Mouse (Mus musculus): Measurements from ENCODE around the gene Scly. TPM values are rescaled to one million over a fixed set of nuclear protein-coding genes. Genes with fewer than 3 reads are reported as not detected.

The Scly gene
- polyA plus RNA-seq, 1 experiment from 2014 or later, result 11.7 TPM

- no peaks in the 10 kb centered on the region for H3K4me1 ChIP-seq (ENCODE audit: control insufficient read depth, insufficient read depth, low read length)
- H3K27me3 ChIP-seq (ENCODE audit: control insufficient read depth, insufficient read depth, low read length), result no peaks in the 10 kb centered on the region
- H3K36me3 ChIP-seq (replicated peaks; ENCODE audit: control insufficient read depth, insufficient read depth, low read depth, low read length), result no peaks in the 10 kb centered on the region
- no peak overlapping the region for H3K4me3 ChIP-seq (ENCODE audit: low read depth, low read length)
- ATAC-seq (replicated peaks; ENCODE audit: insufficient number of reproducible peaks, low FRiP score, low TSS enrichment, low read depth) (no peak), DNase-seq (ENCODE audit: low spot score) (no peak)
- H3K9me3 ChIP-seq (replicated peaks; ENCODE audit: control insufficient read depth, low read length), result no peaks in the 10 kb centered on the region
- H3K9ac ChIP-seq (replicated peaks; ENCODE audit: low read length), result no peak overlapping the region
- H3K27ac ChIP-seq (replicated peaks; ENCODE audit: low read depth, low read length), result no peak overlapping the region
- H3K4me2 ChIP-seq (ENCODE audit: low read depth, low read length), result no peak overlapping the region
- WGBS, result 92% methylated on average over 5 of the region's 5 CpGs
Measured at GRCm38 (mm10) chr1:91259794-91260193, 38.3 kb upstream of the Scly start.

- 93% methylated on average over 7 of the region's 7 CpGs for WGBS
- Histone ChIP-seq H3K4me1 (ENCODE audit: control insufficient read depth, insufficient read depth, low read length) (no peaks in the 10 kb centered on the region), H3K36me3 (replicated peaks; ENCODE audit: control insufficient read depth, insufficient read depth, low read depth, low read length) (no peaks in the 10 kb centered on the region; the same call in 1 of the 2 replicates), H3K4me3 (ENCODE audit: low read depth, low read length) (no peak overlapping the region), H3K9ac (replicated peaks; ENCODE audit: low read length) (no peak overlapping the region), H3K4me2 (ENCODE audit: low read depth, low read length) (no peak overlapping the region), H3K27me3 (ENCODE audit: control insufficient read depth, insufficient read depth, low read length) (no peaks in the 10 kb centered on the region), H3K27ac (replicated peaks; ENCODE audit: low read depth, low read length) (no peak overlapping the region), H3K9me3 (replicated peaks; ENCODE audit: control insufficient read depth, low read length) (no peaks in the 10 kb centered on the region)
- ATAC-seq (replicated peaks; ENCODE audit: insufficient number of reproducible peaks, low FRiP score, low TSS enrichment, low read depth) (no peak), DNase-seq (ENCODE audit: low spot score) (no peak)
Measured at GRCm38 (mm10) chr1:91262508-91262907, 35.6 kb upstream of the Scly start.

DNA sequence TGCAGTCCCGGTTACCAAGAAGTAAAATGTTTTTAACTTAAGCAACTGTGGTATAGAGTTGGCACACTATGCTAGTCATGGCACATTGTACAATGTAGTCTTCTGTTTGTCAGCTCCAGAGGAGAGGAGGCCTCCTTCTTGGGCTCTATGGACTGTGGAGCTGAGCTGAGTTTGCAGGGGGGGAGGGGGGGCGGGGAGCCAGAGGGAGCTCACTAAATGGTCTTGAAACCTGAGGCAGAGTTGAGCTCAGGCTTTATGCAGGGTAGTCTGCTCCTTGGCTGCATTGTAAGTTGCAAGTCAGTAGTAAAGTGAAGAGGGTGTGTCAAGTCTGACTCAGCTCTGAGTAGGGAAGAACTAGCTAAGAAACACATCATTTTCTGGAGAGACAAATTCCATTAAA is 25.9 kb upstream of the Scly start:
- Histone ChIP-seq H3K36me3 (replicated peaks; ENCODE audit: control insufficient read depth, insufficient read depth, low read depth, low read length) (no peaks in the 10 kb centered on the region; the same call in 1 of the 2 replicates), H3K4me2 (ENCODE audit: low read depth, low read length) (no peak overlapping the region), H3K27ac (replicated peaks; ENCODE audit: low read depth, low read length) (no peak overlapping the region), H3K9me3 (replicated peaks; ENCODE audit: control insufficient read depth, low read length) (no peaks in the 10 kb centered on the region), H3K4me1 (ENCODE audit: control insufficient read depth, insufficient read depth, low read length) (no peaks in the 10 kb centered on the region), H3K27me3 (ENCODE audit: control insufficient read depth, insufficient read depth, low read length) (no peaks in the 10 kb centered on the region), H3K9ac (replicated peaks; ENCODE audit: low read length) (no peak overlapping the region), H3K4me3 (ENCODE audit: low read depth, low read length) (no peak overlapping the region)
- ATAC-seq (replicated peaks; ENCODE audit: insufficient number of reproducible peaks, low FRiP score, low TSS enrichment, low read depth) (no peak), DNase-seq (ENCODE audit: low spot score) (no peak)
- 83% methylated on average over 2 of the region's 2 CpGs for WGBS

DNA sequence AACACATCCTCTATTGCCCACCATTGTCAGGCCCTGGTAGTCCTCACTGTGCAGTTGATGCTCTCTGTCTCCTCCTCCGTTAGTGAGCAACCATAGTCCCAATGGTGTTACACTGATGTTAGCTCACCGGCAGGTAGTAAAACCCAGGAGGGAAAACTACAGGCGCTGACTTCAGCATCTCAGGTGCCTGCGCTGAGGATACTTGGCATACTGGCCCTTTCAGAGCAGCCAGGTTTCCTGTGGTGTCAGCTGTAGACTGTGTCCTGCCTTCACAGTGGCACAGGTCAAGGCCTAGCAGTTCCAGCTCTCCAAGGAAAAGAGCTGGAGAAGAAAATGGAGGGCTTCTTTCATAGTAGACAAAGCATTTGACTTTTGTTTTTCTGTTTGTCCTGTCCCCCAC is 21.6 kb upstream of the Scly start:
- H3K4me2 ChIP-seq (ENCODE audit: low read depth, low read length), result no peak overlapping the region
- no peak for ATAC-seq (replicated peaks; ENCODE audit: insufficient number of reproducible peaks, low FRiP score, low TSS enrichment, low read depth)
- no peak overlapping the region for H3K9ac ChIP-seq (replicated peaks; ENCODE audit: low read length)
- H3K9me3 ChIP-seq (replicated peaks; ENCODE audit: control insufficient read depth, low read length), result no peaks in the 10 kb centered on the region
- no peaks in the 10 kb centered on the region for H3K4me1 ChIP-seq (ENCODE audit: control insufficient read depth, insufficient read depth, low read length)
- no peaks in the 10 kb centered on the region; the same call in 1 of the 2 replicates for H3K36me3 ChIP-seq (replicated peaks; ENCODE audit: control insufficient read depth, insufficient read depth, low read depth, low read length)
- WGBS, result 94% methylated on average over 4 of the region's 4 CpGs
- H3K27me3 ChIP-seq (ENCODE audit: control insufficient read depth, insufficient read depth, low read length), result no peaks in the 10 kb centered on the region
- H3K4me3 ChIP-seq (ENCODE audit: low read depth, low read length), result no peak overlapping the region
- no peak overlapping the region for H3K27ac ChIP-seq (replicated peaks; ENCODE audit: low read depth, low read length)
- DNase-seq (ENCODE audit: low spot score), result no peak

DNA sequence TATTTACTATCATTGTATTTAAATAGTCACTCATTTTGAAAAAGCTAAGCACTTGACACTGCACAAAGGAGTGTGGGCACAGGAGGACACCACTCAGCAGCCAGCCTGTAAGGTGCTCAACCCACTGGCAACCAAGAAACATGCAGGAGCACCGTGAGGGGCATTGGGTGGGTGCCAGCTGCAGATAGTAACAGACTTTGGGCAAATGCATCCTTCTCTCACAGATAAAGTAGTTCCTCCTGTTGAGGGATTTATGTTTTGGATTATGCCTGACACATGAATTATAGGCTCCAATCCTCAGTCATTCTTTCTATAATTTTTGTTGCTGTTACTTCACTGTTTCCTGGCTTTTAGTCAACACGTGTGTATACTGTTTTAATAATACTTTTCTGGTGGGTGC is 20.7 kb upstream of the Scly start:
- no peak overlapping the region for H3K4me3 ChIP-seq (ENCODE audit: low read depth, low read length)
- H3K4me2 ChIP-seq (ENCODE audit: low read depth, low read length), result no peak overlapping the region
- no peaks in the 10 kb centered on the region; the same call in 1 of the 2 replicates for H3K36me3 ChIP-seq (replicated peaks; ENCODE audit: control insufficient read depth, insufficient read depth, low read depth, low read length)
- no peaks in the 10 kb centered on the region for H3K27me3 ChIP-seq (ENCODE audit: control insufficient read depth, insufficient read depth, low read length)
- no peak overlapping the region for H3K9ac ChIP-seq (replicated peaks; ENCODE audit: low read length)
- H3K27ac ChIP-seq (replicated peaks; ENCODE audit: low read depth, low read length), result no peak overlapping the region
- DNase-seq (ENCODE audit: low spot score) (no peak), ATAC-seq (replicated peaks; ENCODE audit: insufficient number of reproducible peaks, low FRiP score, low TSS enrichment, low read depth) (no peak)
- no peaks in the 10 kb centered on the region for H3K4me1 ChIP-seq (ENCODE audit: control insufficient read depth, insufficient read depth, low read length)
- no peaks in the 10 kb centered on the region for H3K9me3 ChIP-seq (replicated peaks; ENCODE audit: control insufficient read depth, low read length)
- 89% methylated on average over 2 of the region's 2 CpGs for WGBS

- 95% methylated on average over 3 of the region's 3 CpGs for WGBS
- Histone ChIP-seq H3K4me1 (ENCODE audit: control insufficient read depth, insufficient read depth, low read length) (no peaks in the 10 kb centered on the region), H3K4me2 (ENCODE audit: low read depth, low read length) (no peak overlapping the region), H3K9me3 (replicated peaks; ENCODE audit: control insufficient read depth, low read length) (no peaks in the 10 kb centered on the region), H3K27me3 (ENCODE audit: control insufficient read depth, insufficient read depth, low read length) (no peaks in the 10 kb centered on the region), H3K4me3 (ENCODE audit: low read depth, low read length) (no peak overlapping the region), H3K36me3 (replicated peaks; ENCODE audit: control insufficient read depth, insufficient read depth, low read depth, low read length) (peaks cover 2% of the 10 kb centered on the region; the same call in 1 of the 2 replicates), H3K9ac (replicated peaks; ENCODE audit: low read length) (no peak overlapping the region), H3K27ac (replicated peaks; ENCODE audit: low read depth, low read length) (no peak overlapping the region)
- ATAC-seq (replicated peaks; ENCODE audit: insufficient number of reproducible peaks, low FRiP score, low TSS enrichment, low read depth) (no peak), DNase-seq (ENCODE audit: low spot score) (no peak)
Measured at GRCm38 (mm10) chr1:91278410-91279119, 19.6 kb upstream of the Scly start.

- no peak for DNase-seq (ENCODE audit: low spot score)
- 84% methylated on average over 1 of the region's 1 CpGs for WGBS
- peaks cover 2% of the 10 kb centered on the region; the same call in 1 of the 2 replicates for H3K36me3 ChIP-seq (replicated peaks; ENCODE audit: control insufficient read depth, insufficient read depth, low read depth, low read length)
Measured at GRCm38 (mm10) chr1:91279126-91279525, 19.0 kb upstream of the Scly start.

DNA sequence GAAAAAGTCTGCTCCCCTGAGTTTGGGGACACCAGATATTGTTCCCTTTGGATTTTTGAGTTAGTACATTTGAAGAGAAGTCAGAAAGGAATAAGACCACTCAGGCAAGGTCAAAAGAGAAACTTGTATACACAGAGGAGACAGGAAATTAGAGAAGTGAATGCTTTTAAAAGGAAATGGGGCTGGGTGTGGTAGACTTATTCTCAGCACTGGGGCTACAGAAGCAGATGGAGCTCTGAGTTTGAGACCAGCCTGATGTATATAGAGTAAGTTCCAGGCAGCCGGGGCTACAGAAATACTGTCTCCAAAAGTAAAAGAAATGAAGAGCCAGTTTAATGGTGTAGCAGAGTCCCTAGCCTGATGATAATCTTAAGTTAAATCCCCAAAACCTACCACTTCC is 15.6 kb upstream of the Scly start:
- H3K4me2 ChIP-seq (ENCODE audit: low read depth, low read length), result no peak overlapping the region
- DNase-seq (ENCODE audit: low spot score), result no peak
- H3K9ac ChIP-seq (replicated peaks; ENCODE audit: low read length), result no peak overlapping the region
- H3K9me3 ChIP-seq (replicated peaks; ENCODE audit: control insufficient read depth, low read length), result no peaks in the 10 kb centered on the region
- no peak for ATAC-seq (replicated peaks; ENCODE audit: insufficient number of reproducible peaks, low FRiP score, low TSS enrichment, low read depth)
- no peaks in the 10 kb centered on the region for H3K4me1 ChIP-seq (ENCODE audit: control insufficient read depth, insufficient read depth, low read length)
- H3K4me3 ChIP-seq (ENCODE audit: low read depth, low read length), result no peak overlapping the region
- peaks cover 4% of the 10 kb centered on the region for H3K36me3 ChIP-seq (replicated peaks; ENCODE audit: control insufficient read depth, insufficient read depth, low read depth, low read length)
- no peaks in the 10 kb centered on the region for H3K27me3 ChIP-seq (ENCODE audit: control insufficient read depth, insufficient read depth, low read length)
- WGBS, result 88% methylated on average over 1 of the region's 1 CpGs
- H3K27ac ChIP-seq (replicated peaks; ENCODE audit: low read depth, low read length), result no peak overlapping the region

More at GRCm38 (mm10) chr1:91279126-91279525, 19.0 kb upstream of the Scly start:
- no peaks in the 10 kb centered on the region for H3K9me3 ChIP-seq (replicated peaks; ENCODE audit: control insufficient read depth, low read length)
- ATAC-seq (replicated peaks; ENCODE audit: insufficient number of reproducible peaks, low FRiP score, low TSS enrichment, low read depth), result no peak
- H3K27ac ChIP-seq (replicated peaks; ENCODE audit: low read depth, low read length), result no peak overlapping the region
- no peak overlapping the region for H3K4me3 ChIP-seq (ENCODE audit: low read depth, low read length)
- H3K4me2 ChIP-seq (ENCODE audit: low read depth, low read length), result no peak overlapping the region
- no peaks in the 10 kb centered on the region for H3K27me3 ChIP-seq (ENCODE audit: control insufficient read depth, insufficient read depth, low read length)
- H3K9ac ChIP-seq (replicated peaks; ENCODE audit: low read length), result no peak overlapping the region
- no peaks in the 10 kb centered on the region for H3K4me1 ChIP-seq (ENCODE audit: control insufficient read depth, insufficient read depth, low read length)

Data from embryonic facial prominence, embryonic 11.5 days (tissue).